In the genomic region with DNA sequence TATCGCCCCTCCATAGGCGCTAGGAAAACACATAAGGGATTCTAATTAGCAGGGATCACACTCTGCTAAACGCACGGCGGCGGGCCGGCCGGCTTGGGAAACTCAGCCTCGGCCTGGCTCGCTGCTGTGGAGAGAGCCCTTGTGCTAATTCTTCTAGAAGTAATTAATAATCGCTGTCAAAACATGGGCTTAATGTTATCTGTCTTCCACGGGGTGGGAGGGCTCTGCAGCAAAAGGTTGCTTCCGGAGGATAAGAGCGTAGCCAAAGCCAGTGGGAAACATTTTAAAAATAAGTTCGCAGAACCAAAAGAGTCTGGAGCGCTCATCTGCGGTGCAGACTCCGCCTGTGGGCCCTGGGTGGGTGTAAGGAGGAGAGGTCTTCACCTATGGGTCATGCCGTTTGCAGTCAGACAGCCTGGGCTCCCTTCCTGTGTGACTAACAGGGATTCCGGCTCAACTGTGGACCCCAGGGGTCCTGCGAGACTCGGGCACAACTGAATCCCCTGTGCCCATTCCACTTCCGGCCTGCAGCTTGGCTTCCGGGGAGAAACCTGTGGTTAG, we compare ENCODE assay signal across 8 mouse cellular contexts.
DNase-seq lines count a peak whose midpoint lies in the region; ATAC-seq and TF ChIP-seq lines count a peak whose summit lies in the region.

No protein-coding gene starts in this region.

- no peaks in the 10 kb centered on the region for H3K36me3 ChIP-seq in forebrain, embryonic 15.5 days
- no peaks in the 10 kb centered on the region for H3K36me3 ChIP-seq in hindbrain, embryonic 16.5 days (ENCODE audit: control insufficient read depth, insufficient read depth, low read length)
- no peaks in the 10 kb centered on the region for H3K36me3 ChIP-seq in liver, embryonic 14.5 days (replicated peaks; ENCODE audit: control insufficient read depth, insufficient read depth, low read depth)
- no peaks in the 10 kb centered on the region for H3K36me3 ChIP-seq in neural tube, embryonic 15.5 days

- 5% methylated on average over 24 of the region's 24 CpGs for WGBS in forebrain, embryonic 15.5 days
- 9% methylated on average over 24 of the region's 24 CpGs for WGBS in hindbrain, embryonic 16.5 days
- 7% methylated on average over 24 of the region's 24 CpGs for WGBS in liver, embryonic 14.5 days (ENCODE audit: insufficient replicate concordance)
- WGBS in neural tube, embryonic 15.5 days: 23% methylated on average over 24 of the region's 24 CpGs

- peak; percentile 32 to 46 for DNase-seq in cerebellum, postnatal 25 days
- no peak for DNase-seq in cerebellum, adult 11-12 months
- peak; percentile 31 for DNase-seq in adrenal gland, postnatal 14 days
- DNase-seq in liver, embryonic 14.5 days (ENCODE audit: low read depth in 3 of 3, low spot score in 3 of 3): peak; percentile 22 to 41 (median 23)
- DNase-seq in layer of hippocampus, postnatal 36 days: no peak

- no peak overlapping the region for H3K27ac ChIP-seq in forebrain, embryonic 15.5 days (replicated peaks)
- H3K27ac ChIP-seq in hindbrain, embryonic 16.5 days (ENCODE audit: low read depth, low read length): no peak overlapping the region
- peak overlapping the region; percentile 43 for H3K27ac ChIP-seq in liver, embryonic 14.5 days
- no peak overlapping the region for H3K27ac ChIP-seq in neural tube, embryonic 15.5 days (replicated peaks)

- peak; percentile 82 for ATAC-seq in forebrain, embryonic 15.5 days (replicated peaks)
- peak; percentile 76 for ATAC-seq in hindbrain, embryonic 16.5 days
- ATAC-seq in liver, embryonic 14.5 days (ENCODE audit: insufficient read depth): peak; percentile 83
- no peak for ATAC-seq in neural tube, embryonic 15.5 days (ENCODE audit: low FRiP score)

- peak overlapping the region; percentile 50 for H3K4me2 ChIP-seq in forebrain, embryonic 15.5 days (replicated peaks)
- H3K4me2 ChIP-seq in hindbrain, embryonic 16.5 days (ENCODE audit: low read length): peak overlapping the region; percentile 45
- peak overlapping the region; percentile 74 for H3K4me2 ChIP-seq in liver, embryonic 14.5 days (ENCODE audit: low read depth)
- H3K4me2 ChIP-seq in neural tube, embryonic 15.5 days: peak overlapping the region; percentile 45

- peak; percentile 51 for TF ChIP-seq EP300 in liver, embryonic 14.5 days (IDR thresholded peaks at IDR 0.05; ENCODE audit: low read depth)

- no peaks in the 10 kb centered on the region for H3K9me3 ChIP-seq in forebrain, embryonic 15.5 days
- H3K9me3 ChIP-seq in hindbrain, embryonic 16.5 days (ENCODE audit: control insufficient read depth, low read length): no peaks in the 10 kb centered on the region
- no peaks in the 10 kb centered on the region for H3K9me3 ChIP-seq in liver, embryonic 14.5 days (ENCODE audit: control insufficient read depth, low read length)
- H3K9me3 ChIP-seq in neural tube, embryonic 15.5 days (replicated peaks): no peaks in the 10 kb centered on the region

- peaks cover 3% of the 10 kb centered on the region; the same call in 1 of the 2 replicates for H3K27me3 ChIP-seq in forebrain, embryonic 15.5 days
- H3K27me3 ChIP-seq in hindbrain, embryonic 16.5 days (replicated peaks; ENCODE audit: control insufficient read depth, insufficient read depth, low read length): no peaks in the 10 kb centered on the region
- H3K27me3 ChIP-seq in liver, embryonic 14.5 days (ENCODE audit: control insufficient read depth, insufficient read depth, low read length): no peaks in the 10 kb centered on the region
- H3K27me3 ChIP-seq in neural tube, embryonic 15.5 days (replicated peaks): no peaks in the 10 kb centered on the region

- H3K4me1 ChIP-seq in forebrain, embryonic 15.5 days: peaks cover 20% of the 10 kb centered on the region
- H3K4me1 ChIP-seq in hindbrain, embryonic 16.5 days (ENCODE audit: control insufficient read depth, insufficient read depth, low read depth, low read length): peaks cover 14% of the 10 kb centered on the region
- H3K4me1 ChIP-seq in liver, embryonic 14.5 days (replicated peaks; ENCODE audit: control insufficient read depth in 2 of 2, insufficient read depth in 2 of 2, low read length in 1 of 2): peaks cover 4 to 15% of the 10 kb centered on the region in 2 experiments; a peak in 2 of 4 replicates
- H3K4me1 ChIP-seq in neural tube, embryonic 15.5 days: peaks cover 13% of the 10 kb centered on the region

- TF ChIP-seq CTCF in liver, embryonic 14.5 days (IDR thresholded peaks at IDR 0.05; ENCODE audit: low read depth): no peak

- peak overlapping the region; percentile 29 for H3K4me3 ChIP-seq in forebrain, embryonic 15.5 days
- peak overlapping the region; percentile 27 for H3K4me3 ChIP-seq in hindbrain, embryonic 16.5 days (ENCODE audit: low read length)
- peak overlapping the region; percentile 42 to 46 for H3K4me3 ChIP-seq in liver, embryonic 14.5 days (ENCODE audit: insufficient read depth in 1 of 2, low read depth in 2 of 2, low read length in 2 of 2)
- peak overlapping the region; percentile 9 for H3K4me3 ChIP-seq in neural tube, embryonic 15.5 days (replicated peaks)

- peak overlapping the region; percentile 12; the same call in 1 of the 2 replicates for H3K9ac ChIP-seq in forebrain, embryonic 15.5 days (replicated peaks)
- H3K9ac ChIP-seq in hindbrain, embryonic 16.5 days (ENCODE audit: low read depth, low read length): peak overlapping the region; percentile 38
- H3K9ac ChIP-seq in liver, embryonic 14.5 days (replicated peaks): peak overlapping the region; percentile 51
- no peak overlapping the region for H3K9ac ChIP-seq in neural tube, embryonic 15.5 days (replicated peaks)

Comparison
In these comparisons a context has a peak if more than half of its experiments do, and no peak if none do; other contexts are left out.
1. DNase-seq: peak in cerebellum, postnatal 25 days (2 of 2), adrenal gland, postnatal 14 days (single experiment) and liver, embryonic 14.5 days (3 of 3); none in cerebellum, adult 11-12 months (single experiment) and layer of hippocampus, postnatal 36 days (0 of 2).
2. Peak in every context shown above with its lines, with median percentiles within 50 percentile points of each other: H3K4me2 ChIP-seq and H3K4me3 ChIP-seq.